Mouse (Mus musculus) embryonic fibroblast, embryonic 13.5 days (primary cell): ENCODE data around the gene Zfp276.

Source experiments
- CTCF ChIP-seq: IDR thresholded peaks from 2 replicates; pipeline ENCODE4 v1.5.1; 2011; ENCODE audit warnings: mild to moderate bottlenecking, control low read depth, low read length, moderate library complexity, borderline replicate concordance; ENCODE audit not compliant: insufficient read depth
- POLR2A ChIP-seq: IDR thresholded peaks from 2 replicates; pipeline ENCODE4 v1.6.1; 2011; ENCODE audit warnings: low read depth, mild to moderate bottlenecking, control low read depth, low read length, moderate library complexity

- TF ChIP-seq CTCF (no peak), POLR2A (no peak)
Observed at GRCm38 (mm10) chr8:123242107-123242923, 11.7 kb upstream of the Zfp276 start.
